ENCODE assay signal across 12 mouse cellular contexts in the genomic region with DNA sequence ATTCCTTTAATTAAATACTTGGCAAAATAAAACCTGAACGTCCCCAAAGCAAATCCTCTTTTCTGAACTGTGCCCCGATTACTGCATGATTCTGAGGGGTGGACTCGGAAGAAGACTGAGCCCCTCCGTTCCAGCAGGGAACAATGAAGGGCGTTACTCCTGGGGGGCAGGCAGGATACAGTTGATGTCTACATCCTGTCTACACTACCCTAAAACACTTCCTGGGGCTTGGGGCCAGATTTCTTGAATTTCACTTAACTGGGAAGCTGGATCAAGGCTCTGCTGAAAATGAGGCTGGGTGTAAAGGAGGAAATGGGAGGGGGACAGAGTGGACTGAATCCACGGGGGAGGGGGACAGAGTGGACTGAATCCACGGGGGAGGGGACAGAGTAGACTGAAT. TPM values are rescaled to one million over a fixed set of nuclear protein-coding genes. Genes with fewer than 3 reads are reported as not detected.
DNase-seq lines count a peak whose midpoint lies in the region; ATAC-seq lines count a peak whose summit lies in the region.
"Had no signal": no experiment of that assay in that cellular context is flagged by ENCODE, and none has a peak within 500 bp of the region (broad histone marks: within the 10 kb centered on the region; RNA-seq: fewer than 3 reads in every experiment).

No protein-coding gene starts in this region.

- peaks cover 21% of the 10 kb centered on the region; the same call in 1 of the 2 replicates for H3K27me3 ChIP-seq in hindbrain, embryonic 13.5 days
- peaks cover 11% of the 10 kb centered on the region for H3K27me3 ChIP-seq in hindbrain, embryonic 12.5 days
- no peaks in the 10 kb centered on the region for H3K27me3 ChIP-seq in heart, embryonic 11.5 days (ENCODE audit: control insufficient read depth, insufficient read depth, low read length)
- H3K27me3 ChIP-seq in kidney, embryonic 16.5 days (ENCODE audit: insufficient read depth, low read length) = no peaks in the 10 kb centered on the region
- H3K27me3 ChIP-seq: CH12.LX had no signal

- 0 out of 2 replicates have a peak overlapping the region, but pooled peaks have one; percentile 52 for H3K27ac ChIP-seq in hindbrain, embryonic 13.5 days
- H3K27ac ChIP-seq in hindbrain, embryonic 12.5 days = no peak overlapping the region
- peak overlapping the region; percentile 73; the same call in 1 of the 2 replicates for H3K27ac ChIP-seq in heart, embryonic 11.5 days (ENCODE audit: low read depth, low read length)
- H3K27ac ChIP-seq in kidney, embryonic 16.5 days (ENCODE audit: low read length) = peak overlapping the region; percentile 88
- H3K27ac ChIP-seq: midbrain, embryonic 13.5 days had no signal

- no peak overlapping the region for H3K9ac ChIP-seq in hindbrain, embryonic 13.5 days
- no peak overlapping the region for H3K9ac ChIP-seq in hindbrain, embryonic 12.5 days
- no peak overlapping the region for H3K9ac ChIP-seq in heart, embryonic 11.5 days (ENCODE audit: low read depth, low read length)
- H3K9ac ChIP-seq in kidney, embryonic 16.5 days (replicated peaks; ENCODE audit: low read length) = peak overlapping the region; percentile 29
- H3K9ac ChIP-seq: midbrain, embryonic 13.5 days had no signal

- H3K4me1 ChIP-seq in hindbrain, embryonic 13.5 days (replicated peaks) = peaks cover 12% of the 10 kb centered on the region
- no peaks in the 10 kb centered on the region for H3K4me1 ChIP-seq in hindbrain, embryonic 12.5 days
- peaks cover 26% of the 10 kb centered on the region for H3K4me1 ChIP-seq in heart, embryonic 11.5 days (ENCODE audit: control insufficient read depth, insufficient read depth, low read length)
- H3K4me1 ChIP-seq in kidney, embryonic 16.5 days (ENCODE audit: insufficient read depth, low read length) = 0 out of 2 replicates have a peak, but pooled peaks cover 8% of the 10 kb centered on the region
- H3K4me1 ChIP-seq: midbrain, embryonic 13.5 days had no signal

- ATAC-seq in hindbrain, embryonic 13.5 days (ENCODE audit: low FRiP score) = no peak
- ATAC-seq in hindbrain, embryonic 12.5 days (ENCODE audit: low FRiP score) = no peak
- no peak; the same call in 1 of the 2 replicates for ATAC-seq in heart, embryonic 11.5 days (replicated peaks; ENCODE audit: insufficient number of reproducible peaks, low FRiP score, low TSS enrichment)
- peak; percentile 69; the same call in 1 of the 2 replicates for ATAC-seq in kidney, embryonic 16.5 days (ENCODE audit: low FRiP score, low TSS enrichment)
- ATAC-seq: midbrain, embryonic 13.5 days had no signal

- DNase-seq in lung, postnatal 4 days = peak; percentile 68 to 73
- no peak for DNase-seq in urinary bladder, postnatal 4 days (ENCODE audit: low spot score in 2 of 2)
- DNase-seq in spleen, adult 12 weeks (ENCODE audit: low spot score) = no peak
- no peak for DNase-seq in right cerebral cortex, postnatal 4 days
- DNase-seq: layer of hippocampus, adult 9-11 months; retina, postnatal 1 day had no signal

- H3K4me3 ChIP-seq in hindbrain, embryonic 13.5 days = no peak overlapping the region
- no peak overlapping the region for H3K4me3 ChIP-seq in hindbrain, embryonic 12.5 days
- H3K4me3 ChIP-seq in heart, embryonic 11.5 days (ENCODE audit: low read depth, low read length) = no peak overlapping the region
- H3K4me3 ChIP-seq in kidney, embryonic 16.5 days (ENCODE audit: low read length) = no peak overlapping the region
- H3K4me3 ChIP-seq: midbrain, embryonic 13.5 days had no signal

- no peaks in the 10 kb centered on the region for H3K36me3 ChIP-seq in hindbrain, embryonic 13.5 days
- no peaks in the 10 kb centered on the region for H3K36me3 ChIP-seq in hindbrain, embryonic 12.5 days
- no peaks in the 10 kb centered on the region for H3K36me3 ChIP-seq in heart, embryonic 11.5 days (ENCODE audit: control insufficient read depth, insufficient read depth, low read length)
- H3K36me3 ChIP-seq in kidney, embryonic 16.5 days (ENCODE audit: insufficient read depth, low read length) = no peaks in the 10 kb centered on the region
- H3K36me3 ChIP-seq: midbrain, embryonic 13.5 days had no signal

- no peaks in the 10 kb centered on the region for H3K9me3 ChIP-seq in hindbrain, embryonic 13.5 days
- no peaks in the 10 kb centered on the region for H3K9me3 ChIP-seq in hindbrain, embryonic 12.5 days (replicated peaks)
- H3K9me3 ChIP-seq in heart, embryonic 11.5 days (replicated peaks; ENCODE audit: control insufficient read depth, low read length) = no peaks in the 10 kb centered on the region
- H3K9me3 ChIP-seq in kidney, embryonic 16.5 days (ENCODE audit: low read length) = no peaks in the 10 kb centered on the region
- H3K9me3 ChIP-seq: midbrain, embryonic 13.5 days had no signal

- 45% methylated on average over 7 of the region's 7 CpGs for WGBS in hindbrain, embryonic 13.5 days
- WGBS in hindbrain, embryonic 12.5 days = 40% methylated on average over 6 of the region's 7 CpGs
- WGBS in heart, embryonic 11.5 days (ENCODE audit: insufficient replicate concordance) = 38% methylated on average over 7 of the region's 7 CpGs
- WGBS in kidney, embryonic 16.5 days = 22% methylated on average over 7 of the region's 7 CpGs

- H3K4me2 ChIP-seq in hindbrain, embryonic 13.5 days = no peak overlapping the region
- no peak overlapping the region for H3K4me2 ChIP-seq in hindbrain, embryonic 12.5 days (replicated peaks)
- H3K4me2 ChIP-seq in heart, embryonic 11.5 days = peak overlapping the region; percentile 14; the same call in 1 of the 2 replicates
- no peak overlapping the region for H3K4me2 ChIP-seq in kidney, embryonic 16.5 days (replicated peaks; ENCODE audit: low read depth, low read length)
- H3K4me2 ChIP-seq: midbrain, embryonic 13.5 days had no signal

RNA-seq across cellular contexts. Expression of gene Ergic1, which starts 13.5 kb away (rescaled TPM):
- 86.8 and 90.1 TPM in 2 replicates for polyA plus RNA-seq in hindbrain, embryonic 13.5 days (2015; fragmentation: Nextera tagmentation; extraction: Ambion mirVana)
- polyA plus RNA-seq in hindbrain, embryonic 12.5 days (2016; fragmentation: Nextera tagmentation; extraction: Ambion mirVana) = 85.3 and 90.3 TPM in 2 replicates
- polyA plus RNA-seq in heart, embryonic 11.5 days (2014; fragmentation: Nextera tagmentation; extraction: Ambion mirVana) = 147 TPM in 2 replicates
- polyA plus RNA-seq in kidney, embryonic 16.5 days (2015; fragmentation: Nextera tagmentation; extraction: Ambion mirVana) = 131 and 141 TPM in 2 replicates

RNA-seq across cellular contexts. Expression of gene Dusp1, which starts 14.2 kb away (rescaled TPM):
- 34.5 and 35.5 TPM in 2 replicates for polyA plus RNA-seq in hindbrain, embryonic 13.5 days (2015; fragmentation: Nextera tagmentation; extraction: Ambion mirVana)
- polyA plus RNA-seq in hindbrain, embryonic 12.5 days (2016; fragmentation: Nextera tagmentation; extraction: Ambion mirVana) = 33.0 and 38.5 TPM in 2 replicates
- polyA plus RNA-seq in heart, embryonic 11.5 days (2014; fragmentation: Nextera tagmentation; extraction: Ambion mirVana) = 30.0 and 33.9 TPM in 2 replicates
- 26.8 and 28.3 TPM in 2 replicates for polyA plus RNA-seq in kidney, embryonic 16.5 days (2015; fragmentation: Nextera tagmentation; extraction: Ambion mirVana)

Comparison
In these comparisons a context has a peak if more than half of its experiments do, and no peak if none do; other contexts are left out.
1. DNase-seq: peak in lung, postnatal 4 days (2 of 2); none in urinary bladder, postnatal 4 days (0 of 2), spleen, adult 12 weeks (single experiment) and right cerebral cortex, postnatal 4 days (single experiment).